Mouse (Mus musculus) MEL (cell line): ENCODE measurements at regions not wholly inside any gene's neighbourhood (a gene's known extent, or its start where the extent isn't known, plus 50 kb on each side); places are given as distances from the start of the nearest gene placed in this dataset.

Source experiments
- CHD2 ChIP-seq: IDR thresholded peaks from 2 replicates; pipeline ENCODE4 v1.6.1; 2011; ENCODE audit warnings: low read length, improper control_type of control experiment
- CTCF ChIP-seq, 3 experiments: IDR thresholded peaks in 2 of 3; conservative IDR thresholded peaks in 1 of 3; 2 replicates each; pipeline ENCODE4 v1.5.1; 2011 to 2012; ENCODE audit warnings: low read length in 3 of 3, low read depth in 2 of 3, mild to moderate bottlenecking in 2 of 3, improper control_type of control experiment in 1 of 3, inconsistent platforms in 1 of 3, mixed read lengths in 1 of 3, moderate library complexity in 1 of 3; ENCODE audit not compliant: control insufficient read depth in 1 of 3, insufficient read depth in 1 of 3, poor library complexity in 1 of 3, severe bottlenecking in 1 of 3
- JUND ChIP-seq: IDR thresholded peaks from 2 replicates; pipeline ENCODE4 v1.6.1; 2011; ENCODE audit warnings: low read depth, mild to moderate bottlenecking, improper control_type of control experiment, low read length
- POLR2A ChIP-seq, 2 experiments: IDR thresholded peaks; 2 replicates each; pipeline ENCODE4 v1.6.1; 2011 to 2012; ENCODE audit warnings: low read length in 2 of 2, mild to moderate bottlenecking in 2 of 2, control low read depth in 1 of 2, improper control_type of control experiment in 1 of 2, low read depth in 1 of 2, moderate library complexity in 1 of 2; ENCODE audit not compliant: control insufficient read depth in 1 of 2, insufficient read depth in 1 of 2, poor library complexity in 1 of 2
- USF1 ChIP-seq: IDR thresholded peaks from 2 replicates; pipeline ENCODE4 v1.6.1; 2014; ENCODE audit warnings: low read depth, mild to moderate bottlenecking, inconsistent platforms, low read length, improper control_type of control experiment, moderate library complexity
- USF2 ChIP-seq, 2 experiments: IDR thresholded peaks; 2 replicates each; pipeline ENCODE4 v1.6.1; 2011 to 2012; ENCODE audit warnings: improper control_type of control experiment in 2 of 2, low read length in 2 of 2, borderline replicate concordance in 1 of 2, inconsistent platforms in 1 of 2, low read depth in 1 of 2, mild to moderate bottlenecking in 1 of 2; ENCODE audit not compliant: insufficient read depth in 1 of 2

DNA sequence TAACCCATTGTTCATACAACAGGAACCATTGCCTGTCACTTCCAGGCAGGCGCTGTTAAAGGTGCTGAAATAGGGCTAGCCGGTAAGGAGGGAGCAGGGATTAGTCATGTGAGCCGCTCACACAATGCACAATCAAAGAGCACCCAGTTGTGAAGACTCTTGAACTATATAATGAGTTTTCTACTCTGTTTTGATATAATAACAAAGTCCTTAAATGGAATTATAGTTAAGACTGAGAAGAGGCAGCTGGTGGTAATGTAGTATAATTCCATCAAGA lies 367.0 kb upstream of the Sash1 start:
- TF ChIP-seq USF2 (IDR thresholded peaks at IDR 0.05; ENCODE audit: borderline replicate concordance in 1 of 2, insufficient read depth in 1 of 2, low read depth in 1 of 2, low read length in 2 of 2) (no peak), JUND (no peak), POLR2A (IDR thresholded peaks at IDR 0.05; ENCODE audit: control insufficient read depth in 1 of 2, insufficient read depth in 1 of 2, low read depth in 1 of 2, low read length in 2 of 2, poor library complexity in 1 of 2) (no peak), CTCF (IDR thresholded peaks at IDR 0.05 in 2 of 3, conservative IDR thresholded peaks at IDR 0.05 in 1 of 3; ENCODE audit: control insufficient read depth in 1 of 3, insufficient read depth in 1 of 3, low read depth in 2 of 3, low read length in 3 of 3, poor library complexity in 1 of 3, severe bottlenecking in 1 of 3) (no peak), USF1 (no peak), CHD2 (no peak)
